Mouse (Mus musculus) lung, postnatal 0 days (tissue): ENCODE measurements at regions not wholly inside any gene's neighbourhood (a gene's known extent, or its start where the extent isn't known, plus 50 kb on each side); places are given as distances from the start of the nearest gene placed in this dataset.
"Not testable (repeated sequence)": the region's sequence is repeated elsewhere in the genome, so short reads cannot be mapped to it uniquely, and the experiment has no call there.

Experiments used
- ATAC-seq: fragments of 200-750 bp; cut with Nextera tagmentation; 2 replicates; pipeline ENCODE4 v1.8.0; 2017; ENCODE audit warnings: moderate library complexity
- DNase-seq: peaks from one replicate; pipeline ENCODE4 v3.0.0-alpha.2; 2016; ENCODE audit warnings: low spot score
- H3K27ac ChIP-seq: fragments of 300-500 bp; sonication (generic); 2 replicates; pipeline ENCODE4 v1.5.1; 2014; ENCODE audit warnings: antibody characterized with exemption, mild to moderate bottlenecking, low read length, mixed read lengths
- H3K27me3 ChIP-seq: fragments of 300-500 bp; sonication (generic); replicated peaks from 2 replicates; pipeline ENCODE4 v1.6.1; 2014; ENCODE audit warnings: low read length, mixed read lengths; ENCODE audit not compliant: insufficient read depth
- H3K36me3 ChIP-seq: fragments of 300-500 bp; sonication (generic); 2 replicates; pipeline ENCODE4 v1.6.1; 2014; ENCODE audit warnings: low read length, mixed read lengths; ENCODE audit not compliant: insufficient read depth
- H3K4me1 ChIP-seq: fragments of 300-500 bp; sonication (generic); 2 replicates; pipeline ENCODE4 v1.6.1; 2014; ENCODE audit warnings: antibody characterized with exemption, low read depth, low read length, mixed read lengths; ENCODE audit not compliant: insufficient read depth
- H3K4me2 ChIP-seq: fragments of 300-500 bp; sonication (generic); replicated peaks from 2 replicates; pipeline ENCODE4 v1.6.1; 2014; ENCODE audit warnings: low read depth, mild to moderate bottlenecking, low read length, moderate library complexity, mixed read lengths
- H3K4me3 ChIP-seq: fragments of 300-500 bp; sonication (generic); 2 replicates; pipeline ENCODE4 v1.5.1; 2014; ENCODE audit warnings: low read depth, low read length
- H3K9ac ChIP-seq: fragments of 300-500 bp; sonication (generic); replicated peaks from 2 replicates; pipeline ENCODE4 v1.6.1; 2014; ENCODE audit warnings: low read depth, mild to moderate bottlenecking
- H3K9me3 ChIP-seq: fragments of 300-500 bp; sonication (generic); 2 replicates; pipeline ENCODE4 v1.6.1; 2016; ENCODE audit warnings: low read length, mixed read lengths
- CTCF ChIP-seq: IDR thresholded peaks from 2 replicates; pipeline ENCODE4 v1.5.1; 2016; ENCODE audit warnings: antibody characterized with exemption, mild to moderate bottlenecking
- EP300 ChIP-seq: IDR thresholded peaks from 2 replicates; pipeline ENCODE4 v1.6.1; 2016; ENCODE audit warnings: antibody characterized with exemption, mild to moderate bottlenecking, control low read depth
- WGBS: fragments of 180-500 bp; shearing (Covaris S2); extraction: QIAGEN DNeasy Blood & Tissue Kit; methylation state at CpG from one replicate; pipeline ENCODE4 v1.1.7; 2014; 5-methylcytosine and 5-hydroxymethylcytosine counted together

DNA sequence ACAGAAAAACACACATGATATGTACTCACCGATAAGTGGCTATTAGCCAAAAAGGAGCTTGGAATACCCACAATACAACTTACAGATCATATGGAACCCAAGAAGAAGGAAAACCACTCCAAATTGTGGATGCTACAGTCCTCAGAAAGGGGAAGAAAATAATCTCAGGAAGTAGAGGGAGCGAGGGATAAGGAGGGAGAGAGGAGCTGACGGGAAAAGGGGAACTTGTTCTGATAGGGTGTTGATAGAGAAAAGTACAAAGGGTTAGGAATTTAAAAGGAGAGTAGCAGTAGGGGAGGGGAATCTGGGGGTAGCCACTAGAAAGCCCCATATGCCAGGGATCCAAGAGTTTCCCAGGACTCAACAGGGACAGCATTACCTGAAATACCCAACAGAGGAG lies 1164.5 kb downstream of the Hace1 start:
- no peak for TF ChIP-seq CTCF
- Histone ChIP-seq H3K9ac (no peak overlapping the region), H3K9me3 (no peaks in the 10 kb centered on the region), H3K27me3 (no peaks in the 10 kb centered on the region), H3K27ac (no peak overlapping the region), H3K4me2 (no peak overlapping the region), H3K36me3 (no peaks in the 10 kb centered on the region), H3K4me1 (no peaks in the 10 kb centered on the region), H3K4me3 (no peak overlapping the region)
- no peak for ATAC-seq
- no peak for DNase-seq
- whole genome bisulfite sequencing: 69% methylated on average over 3 of the region's 3 CpGs

DNA sequence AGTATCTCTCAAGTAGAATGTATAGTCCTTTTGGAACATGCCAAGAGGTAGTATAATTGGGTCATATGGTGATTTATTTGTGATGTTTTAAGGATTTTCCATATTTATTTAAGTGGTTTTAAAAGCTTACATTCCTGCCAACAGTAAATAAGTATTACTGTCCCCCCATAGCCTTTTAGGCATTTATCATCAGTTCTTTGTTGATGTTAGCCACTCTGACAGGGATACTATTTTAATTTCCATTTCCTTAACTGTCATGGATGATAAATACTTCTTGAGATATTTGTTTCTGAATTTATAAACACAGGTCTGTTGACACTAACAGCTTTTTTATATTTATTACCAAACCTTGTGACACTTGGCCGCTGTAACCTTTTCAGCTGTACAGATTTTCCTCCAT lies 1183.3 kb downstream of the Hace1 start:
- no peaks in the 10 kb centered on the region for H3K27me3 ChIP-seq
- no peak for DNase-seq
- no peak for TF ChIP-seq CTCF
- no peak for TF ChIP-seq EP300
- H3K9me3 ChIP-seq: no peaks in the 10 kb centered on the region
- no peaks in the 10 kb centered on the region for H3K36me3 ChIP-seq
- WGBS: 32% methylated on average over 1 of the region's 1 CpGs
- no peak for ATAC-seq
- no peak overlapping the region for H3K4me2 ChIP-seq
- H3K4me1 ChIP-seq: no peaks in the 10 kb centered on the region
- no peak overlapping the region for H3K4me3 ChIP-seq
- no peak overlapping the region for H3K27ac ChIP-seq
- no peak overlapping the region for H3K9ac ChIP-seq

DNA sequence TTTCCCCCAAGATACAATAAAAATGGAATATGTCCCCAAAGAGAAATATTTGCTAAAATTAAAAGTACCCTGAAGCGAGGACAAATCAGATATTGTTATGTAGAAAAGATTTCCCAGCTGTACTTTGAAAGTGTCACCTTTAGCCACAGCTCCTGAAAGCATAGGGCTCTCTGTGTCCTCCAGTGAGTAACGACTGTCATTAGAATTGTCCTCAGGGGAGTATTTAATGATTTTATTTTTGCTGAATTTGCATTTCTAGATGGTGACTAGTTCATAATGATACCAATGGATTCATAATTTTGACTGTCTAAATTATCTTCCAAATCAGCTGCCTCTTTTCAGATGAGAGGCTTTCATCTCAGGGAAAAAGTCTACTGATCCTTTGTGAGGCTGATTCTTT lies 1201.1 kb downstream of the Hace1 start:
- no peaks in the 10 kb centered on the region for H3K36me3 ChIP-seq
- no peak overlapping the region for H3K9ac ChIP-seq
- DNase-seq: no peak
- no peak for TF ChIP-seq EP300
- ATAC-seq: no peak
- 42% methylated on average over 2 of the region's 2 CpGs for WGBS
- H3K27me3 ChIP-seq: no peaks in the 10 kb centered on the region
- no peaks in the 10 kb centered on the region for H3K4me1 ChIP-seq
- no peaks in the 10 kb centered on the region for H3K9me3 ChIP-seq
- no peak overlapping the region for H3K4me2 ChIP-seq
- H3K4me3 ChIP-seq: no peak overlapping the region
- no peak overlapping the region for H3K27ac ChIP-seq

DNA sequence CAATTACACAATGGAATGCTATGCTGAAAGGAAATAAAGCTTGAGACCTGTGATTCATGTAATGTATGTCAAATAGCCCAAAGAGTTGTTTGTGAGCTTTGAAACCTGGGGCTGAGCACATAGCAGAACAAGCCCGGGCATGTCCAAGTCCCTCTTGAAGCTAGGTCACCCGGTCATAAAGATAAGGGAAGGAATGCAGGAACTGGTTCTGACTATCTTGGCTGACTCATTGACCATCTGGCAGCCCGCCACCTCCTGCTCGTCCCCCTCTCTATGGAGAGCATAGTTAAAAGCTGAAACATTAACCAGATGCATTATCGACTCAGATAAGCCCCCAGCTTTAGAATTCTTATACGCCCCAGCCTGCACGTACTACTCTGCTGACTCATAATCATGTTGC lies 1208.1 kb downstream of the Hace1 start:
- H3K9me3 ChIP-seq, H3K27me3 ChIP-seq, H3K4me3 ChIP-seq, H3K4me1 ChIP-seq, H3K27ac ChIP-seq, DNase-seq, H3K9ac ChIP-seq, H3K36me3 ChIP-seq, H3K4me2 ChIP-seq: not testable (repeated sequence)
- WGBS: 30% methylated on average over 7 of the region's 7 CpGs
- ATAC-seq: 0 out of 2 replicates have a peak, but pooled peaks have one; percentile 19

DNA sequence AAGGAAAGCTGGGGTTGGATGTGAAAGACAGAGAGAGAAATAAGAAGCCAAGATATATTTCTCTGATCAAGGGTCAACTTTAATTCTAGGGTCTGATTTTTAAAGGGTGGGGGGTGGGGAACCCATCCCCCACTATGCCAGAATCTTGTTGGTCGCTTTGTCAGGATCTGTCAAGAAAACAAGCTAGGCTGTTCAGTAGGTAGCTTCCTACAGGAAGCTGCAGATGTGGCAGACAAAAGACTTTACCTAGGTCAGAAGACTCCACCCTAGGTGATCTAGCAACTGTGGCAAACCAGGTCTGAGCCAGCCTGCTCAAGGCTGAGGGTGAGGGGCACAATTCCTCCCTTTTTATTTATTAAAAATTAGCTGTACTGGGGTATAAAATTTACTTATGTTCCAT lies 1236.6 kb downstream of the Hace1 start:
- Histone ChIP-seq H3K4me3 (no peak overlapping the region), H3K4me1 (no peaks in the 10 kb centered on the region), H3K36me3 (no peaks in the 10 kb centered on the region), H3K4me2 (no peak overlapping the region), H3K27ac (no peak overlapping the region), H3K27me3 (no peaks in the 10 kb centered on the region), H3K9ac (no peak overlapping the region), H3K9me3 (no peaks in the 10 kb centered on the region)
- WGBS: 58% methylated on average over 1 of the region's 1 CpGs
- no peak for DNase-seq
- no peak for ATAC-seq
- TF ChIP-seq CTCF (no peak), EP300 (no peak)

DNA sequence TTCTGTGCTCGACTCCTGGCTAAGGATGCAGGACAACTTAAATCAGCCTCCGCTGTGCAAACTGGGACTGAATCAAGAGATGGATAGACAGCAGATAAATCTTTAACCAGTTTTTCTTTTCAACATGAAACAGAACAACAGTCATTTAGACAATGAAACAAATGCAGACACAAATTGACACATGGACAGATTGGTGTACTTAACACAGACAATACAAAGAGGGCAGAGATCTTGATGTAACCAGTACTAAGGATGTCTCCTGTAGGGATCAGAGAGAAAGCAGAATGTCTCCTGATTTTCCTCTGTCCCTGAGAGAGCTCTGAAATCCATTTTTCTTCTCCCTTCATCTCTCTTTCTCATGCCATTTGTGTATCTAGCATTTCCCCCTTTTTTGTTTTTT lies 1241.5 kb downstream of the Hace1 start:
- no peaks in the 10 kb centered on the region for H3K4me1 ChIP-seq
- no peaks in the 10 kb centered on the region for H3K9me3 ChIP-seq
- H3K36me3 ChIP-seq: no peaks in the 10 kb centered on the region
- DNase-seq: no peak
- no peak overlapping the region for H3K4me3 ChIP-seq
- H3K27me3 ChIP-seq: no peaks in the 10 kb centered on the region
- ATAC-seq: no peak
- no peak overlapping the region for H3K9ac ChIP-seq
- no peak overlapping the region for H3K4me2 ChIP-seq
- H3K27ac ChIP-seq: no peak overlapping the region
- WGBS: 82% methylated on average over 2 of the region's 2 CpGs
- TF ChIP-seq CTCF (no peak), EP300 (no peak)

- no peak overlapping the region for H3K9ac ChIP-seq
- DNase-seq (no peak), ATAC-seq (no peak)
- 90% methylated on average over 1 of the region's 1 CpGs for WGBS
- no peaks in the 10 kb centered on the region for H3K9me3 ChIP-seq
- no peaks in the 10 kb centered on the region for H3K4me1 ChIP-seq
- no peaks in the 10 kb centered on the region for H3K36me3 ChIP-seq
- no peak overlapping the region for H3K27ac ChIP-seq
- H3K4me3 ChIP-seq: no peak overlapping the region
- no peaks in the 10 kb centered on the region for H3K27me3 ChIP-seq
- TF ChIP-seq CTCF (no peak), EP300 (no peak)
- no peak overlapping the region for H3K4me2 ChIP-seq
Observed at GRCm38 (mm10) chr10:46819965-46820364, 1242.3 kb downstream of the Hace1 start.
